Mouse (Mus musculus): ENCODE measurements around the gene Pla2g4a.

- TF ChIP-seq GATA1 (IDR thresholded peaks at IDR 0.05; ENCODE audit: low read length) (no peak), TAL1 (IDR thresholded peaks at IDR 0.05; ENCODE audit: low read length) (no peak)
Measured at GRCm38 (mm10) chr1:149854867-149855266, 106.2 kb downstream of the Pla2g4a start.
